Mouse (Mus musculus): ENCODE measurements around the gene Fam240b.

- TF ChIP-seq GATA1 (IDR thresholded peaks at IDR 0.05; ENCODE audit: borderline replicate concordance, low read length) (no peak), FLI1 (IDR thresholded peaks at IDR 0.05; ENCODE audit: low read length) (no peak)
Observed at GRCm38 (mm10) chr13:64526515-64527285, 29.1 kb upstream of the Fam240b start.

All from megakaryocyte, embryonic 14.5 days (primary cell).